Mouse (Mus musculus) liver, embryonic 16.5 days (tissue): ENCODE data around the gene Casp9. TPM values are rescaled to one million over a fixed set of nuclear protein-coding genes. Genes with fewer than 3 reads are reported as not detected.
A peak's percentile ranks its signal among the peaks of the same experiment; 100 is the strongest.
"Not testable (repeated sequence)": the region's sequence is repeated elsewhere in the genome, so short reads cannot be mapped to it uniquely, and the experiment has no call there.

Experiments
- ATAC-seq: fragments of 200-750 bp; cut with Nextera tagmentation; 2 replicates; pipeline ENCODE4 v1.8.0; 2017; ENCODE audit warnings: low read depth, mild to moderate bottlenecking, moderate number of reproducible peaks, moderate library complexity
- H3K27ac ChIP-seq: fragments of 300-500 bp; sonication (generic); 2 replicates; pipeline ENCODE4 v1.5.1; 2014; ENCODE audit warnings: mild to moderate bottlenecking, low read length
- H3K27me3 ChIP-seq: fragments of 300-500 bp; sonication (generic); 2 replicates; pipeline ENCODE4 v1.6.1; 2014; ENCODE audit warnings: low read depth, low read length, mixed read lengths; ENCODE audit not compliant: control insufficient read depth, insufficient read depth
- H3K36me3 ChIP-seq: fragments of 300-500 bp; sonication (generic); 2 replicates; pipeline ENCODE4 v1.6.1; 2014; ENCODE audit warnings: mild to moderate bottlenecking; ENCODE audit not compliant: control insufficient read depth, insufficient read depth
- H3K4me1 ChIP-seq: fragments of 300-500 bp; sonication (generic); 2 replicates; pipeline ENCODE4 v1.6.1; 2014; ENCODE audit warnings: low read depth, low read length, mixed read lengths; ENCODE audit not compliant: control insufficient read depth
- H3K4me2 ChIP-seq: fragments of 300-500 bp; sonication (generic); 2 replicates; pipeline ENCODE4 v1.6.1; 2014; ENCODE audit warnings: low read depth, low read length, mixed read lengths
- H3K4me3 ChIP-seq: fragments of 300-500 bp; sonication (generic); 2 replicates; pipeline ENCODE4 v1.5.1; 2014; ENCODE audit warnings: low read depth, mild to moderate bottlenecking, low read length
- H3K9ac ChIP-seq: fragments of 300-500 bp; sonication (generic); 2 replicates; pipeline ENCODE4 v1.6.1; 2014; ENCODE audit warnings: low read depth, low read length
- H3K9me3 ChIP-seq: fragments of 300-500 bp; sonication (generic); replicated peaks from 2 replicates; pipeline ENCODE4 v1.6.1; 2016; ENCODE audit warnings: low read length; ENCODE audit not compliant: control insufficient read depth
- WGBS: fragments of 180-500 bp; shearing (Covaris S2); extraction: QIAGEN DNeasy Blood & Tissue Kit; methylation state at CpG from one replicate; pipeline ENCODE4 v1.1.7; 2014; ENCODE audit not compliant: insufficient replicate concordance; 5-methylcytosine and 5-hydroxymethylcytosine counted together
- polyA plus RNA-seq: library from polyadenylated mRNA; unstranded; fragments of >200 nt; fragmentation: Nextera tagmentation; extraction: Ambion mirVana; gene quantifications from 2 replicates; pipeline ENCODE4 v1.2.1, GENCODE M21; 2015

Gene Casp9
- polyA plus RNA-seq, 1 experiment from 2014 or later, result 9.5 TPM

DNA sequence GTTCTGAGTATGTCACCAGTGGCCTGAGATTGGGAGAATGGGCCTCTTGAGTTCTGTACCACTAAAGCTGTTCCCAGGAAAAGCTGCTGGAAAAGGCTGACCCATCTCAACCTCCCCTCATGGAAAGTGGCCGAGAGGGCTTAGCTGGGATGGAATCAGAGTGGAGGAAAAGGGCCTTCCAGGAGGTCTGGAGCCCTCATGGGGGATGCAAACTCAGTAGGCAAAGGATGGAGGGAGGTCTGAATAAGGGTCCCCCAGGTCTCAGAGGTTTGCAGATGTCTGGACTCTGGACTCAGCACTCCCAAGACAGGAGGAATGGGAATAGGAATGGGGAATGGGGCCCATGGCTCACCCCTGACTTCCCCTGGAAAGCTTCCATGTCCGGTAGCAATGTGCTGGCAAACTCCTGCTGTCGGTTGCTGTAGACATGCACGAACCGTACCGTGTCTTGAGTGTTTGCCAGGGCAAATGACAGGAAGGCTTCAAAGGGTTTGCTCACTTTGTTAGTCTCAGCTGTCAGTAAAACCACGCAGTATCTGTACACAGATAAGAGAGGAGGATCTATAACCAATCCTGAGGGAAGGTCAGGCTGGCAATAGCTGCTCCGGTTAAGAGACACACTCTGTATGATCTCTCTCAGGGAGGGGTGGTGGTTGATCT is 23.8 kb upstream of the Casp9 start:
- no peaks in the 10 kb centered on the region for H3K27me3 ChIP-seq
- H3K4me1 ChIP-seq, result peaks cover 63% of the 10 kb centered on the region
- H3K4me3 ChIP-seq, result no peak overlapping the region
- peaks cover 30% of the 10 kb centered on the region for H3K36me3 ChIP-seq
- no peak for ATAC-seq
- 48% methylated on average over 8 of the region's 8 CpGs for WGBS
- peak overlapping the region; percentile 16 for H3K27ac ChIP-seq
- peak overlapping the region; percentile 20; the same call in 1 of the 2 replicates for H3K9ac ChIP-seq
- H3K9me3 ChIP-seq, result no peaks in the 10 kb centered on the region
- no peak overlapping the region for H3K4me2 ChIP-seq

DNA sequence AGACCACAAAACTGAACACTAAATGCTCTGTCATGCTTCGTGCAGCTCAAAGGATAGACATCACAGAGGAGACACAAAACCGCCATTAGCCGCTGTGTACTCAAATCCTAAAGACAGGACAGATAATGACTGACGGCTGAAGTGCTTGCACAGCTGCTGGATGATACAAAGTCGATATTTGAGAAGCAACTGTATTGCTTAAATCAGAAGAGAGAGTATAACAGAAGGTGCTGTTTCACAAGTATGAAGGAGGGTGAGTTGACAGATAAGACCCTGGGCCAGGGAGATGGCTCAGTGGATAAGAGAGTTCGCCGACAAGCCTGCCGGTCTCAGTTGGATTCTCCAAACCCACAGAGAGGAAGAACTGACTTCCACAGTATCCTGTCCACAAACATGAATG is 21.6 kb upstream of the Casp9 start:
- peaks cover 52% of the 10 kb centered on the region for H3K4me1 ChIP-seq
- H3K27ac ChIP-seq, result peak overlapping the region; percentile 70
- peaks cover 38% of the 10 kb centered on the region for H3K36me3 ChIP-seq
- no peak overlapping the region for H3K9ac ChIP-seq
- WGBS, result 22% methylated on average over 8 of the region's 8 CpGs
- no peak for ATAC-seq
- H3K4me3 ChIP-seq, result no peak overlapping the region
- no peaks in the 10 kb centered on the region for H3K9me3 ChIP-seq
- H3K4me2 ChIP-seq, result no peak overlapping the region
- no peaks in the 10 kb centered on the region for H3K27me3 ChIP-seq

DNA sequence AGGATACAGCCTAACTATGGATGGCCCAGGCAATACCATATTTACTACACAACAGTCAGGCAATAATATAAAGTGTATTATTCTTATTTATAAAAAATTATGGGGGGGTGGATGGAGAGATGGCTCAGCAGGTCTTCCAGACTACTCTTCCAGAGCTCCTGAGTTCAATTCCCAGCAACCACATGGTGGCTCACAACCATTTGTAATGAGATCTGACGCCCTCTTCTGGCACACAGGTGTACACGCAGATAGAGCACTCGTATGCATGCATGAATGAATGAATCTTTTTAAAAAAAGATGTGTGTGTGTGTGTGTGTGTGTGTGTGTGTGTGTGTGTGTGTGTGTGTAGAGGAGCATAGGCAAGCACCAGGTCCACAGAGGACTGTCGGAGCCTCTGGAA is 20.4 kb upstream of the Casp9 start:
- H3K36me3 ChIP-seq, result peaks cover 36% of the 10 kb centered on the region
- H3K27ac ChIP-seq, H3K9me3 ChIP-seq, ATAC-seq, H3K4me3 ChIP-seq, H3K9ac ChIP-seq, H3K27me3 ChIP-seq, H3K4me2 ChIP-seq: not testable (repeated sequence)
- peaks cover 40% of the 10 kb centered on the region for H3K4me1 ChIP-seq
- WGBS, result 85% methylated on average over 4 of the region's 4 CpGs

DNA sequence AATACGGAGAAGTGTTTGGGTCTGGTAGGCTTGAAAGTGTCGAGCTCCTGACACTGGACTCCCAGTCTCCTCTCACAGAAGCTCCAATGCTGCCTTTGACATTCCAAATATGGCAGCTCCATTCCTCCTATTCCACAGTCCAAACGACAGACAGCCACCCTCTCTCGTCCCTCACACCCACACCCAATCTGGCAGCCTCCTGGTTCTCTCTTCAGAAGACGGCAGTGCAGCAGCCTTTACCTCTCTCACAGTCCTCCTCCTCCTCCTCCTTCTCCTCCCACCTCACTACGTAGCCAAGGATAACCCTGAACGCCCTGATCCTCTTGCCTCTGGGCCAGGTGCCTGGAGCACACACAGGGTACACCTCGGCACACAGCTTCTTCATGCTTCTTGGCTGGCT is 13.6 kb upstream of the Casp9 start:
- H3K4me2 ChIP-seq, result no peak overlapping the region
- H3K9ac ChIP-seq, result no peak overlapping the region
- no peak overlapping the region for H3K4me3 ChIP-seq
- H3K36me3 ChIP-seq, result peaks cover 28% of the 10 kb centered on the region
- 82% methylated on average over 8 of the region's 8 CpGs for WGBS
- H3K27me3 ChIP-seq, result no peaks in the 10 kb centered on the region
- no peaks in the 10 kb centered on the region for H3K9me3 ChIP-seq
- no peaks in the 10 kb centered on the region for H3K4me1 ChIP-seq
- H3K27ac ChIP-seq, result no peak overlapping the region
- no peak for ATAC-seq

DNA sequence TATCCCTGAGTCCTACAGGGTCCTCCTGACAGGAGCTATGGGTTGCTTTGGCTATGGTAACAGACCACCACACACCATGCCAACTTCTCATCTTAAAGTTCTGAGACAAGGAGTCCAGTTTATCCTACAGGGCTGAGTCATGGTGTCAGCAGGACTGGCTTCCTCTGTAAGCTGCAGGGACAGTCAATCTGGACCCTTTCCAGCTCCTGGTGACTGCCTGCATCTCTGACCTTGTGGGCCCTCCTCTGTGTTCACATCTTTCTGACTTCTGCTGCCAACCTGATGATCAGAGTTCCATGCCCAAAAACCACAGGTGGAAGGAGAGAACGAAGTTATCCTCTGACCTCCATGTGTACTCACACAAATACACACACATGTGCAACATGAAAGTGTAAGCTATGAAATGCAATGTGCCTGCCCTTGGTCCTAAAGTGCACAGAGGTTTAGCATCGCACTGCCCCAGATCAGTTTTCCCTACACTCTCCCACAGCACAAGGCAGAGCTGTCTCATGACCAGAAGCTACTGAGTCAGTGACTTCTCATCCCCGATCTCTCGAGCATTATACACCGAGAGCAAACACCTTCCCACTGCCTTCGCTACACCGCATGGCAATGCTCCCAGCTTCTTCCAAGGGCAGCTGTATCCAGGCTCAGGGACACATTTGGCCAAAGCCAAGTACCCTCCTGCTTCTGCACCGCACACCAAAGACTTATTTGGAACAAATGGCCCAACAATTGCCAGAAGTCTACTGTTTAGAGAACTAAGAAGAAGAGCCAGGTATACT is 12.0 kb upstream of the Casp9 start:
- ATAC-seq, result no peak

DNA sequence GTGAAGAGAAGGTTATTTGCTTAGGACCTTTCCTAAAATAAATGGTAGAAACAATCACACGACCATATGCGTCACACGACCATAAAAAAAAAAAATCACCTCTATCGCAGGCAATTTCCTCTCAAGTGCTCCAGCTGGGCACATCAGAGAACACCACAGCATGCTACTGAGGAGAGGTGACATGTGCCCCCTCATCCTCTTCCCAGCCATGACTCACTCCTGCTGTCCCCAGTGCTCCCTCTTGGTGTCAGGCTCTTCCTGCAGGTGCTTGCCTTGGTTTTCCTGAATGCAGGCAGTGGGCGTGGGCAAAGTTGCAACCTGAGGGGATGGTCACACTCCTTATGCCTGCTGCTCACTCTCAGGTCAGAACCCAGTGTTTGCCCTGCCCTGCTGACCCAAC is 8.6 kb upstream of the Casp9 start:
- Histone ChIP-seq H3K9ac (no peak overlapping the region), H3K4me1 (peaks cover 4% of the 10 kb centered on the region), H3K4me3 (no peak overlapping the region), H3K9me3 (no peaks in the 10 kb centered on the region), H3K36me3 (peaks cover 21% of the 10 kb centered on the region; the same call in 1 of the 2 replicates), H3K27ac (no peak overlapping the region), H3K4me2 (no peak overlapping the region), H3K27me3 (no peaks in the 10 kb centered on the region)
- ATAC-seq, result no peak
- WGBS, result 81% methylated on average over 5 of the region's 5 CpGs

More for the DNA sequence above, 12.0 kb upstream of the Casp9 start:
- Histone ChIP-seq H3K4me2 (no peak overlapping the region), H3K27me3 (no peaks in the 10 kb centered on the region), H3K9ac (no peak overlapping the region), H3K27ac (no peak overlapping the region), H3K36me3 (peaks cover 27% of the 10 kb centered on the region), H3K4me3 (no peak overlapping the region), H3K4me1 (no peaks in the 10 kb centered on the region), H3K9me3 (no peaks in the 10 kb centered on the region)
- WGBS, result 89% methylated on average over 8 of the region's 8 CpGs

DNA sequence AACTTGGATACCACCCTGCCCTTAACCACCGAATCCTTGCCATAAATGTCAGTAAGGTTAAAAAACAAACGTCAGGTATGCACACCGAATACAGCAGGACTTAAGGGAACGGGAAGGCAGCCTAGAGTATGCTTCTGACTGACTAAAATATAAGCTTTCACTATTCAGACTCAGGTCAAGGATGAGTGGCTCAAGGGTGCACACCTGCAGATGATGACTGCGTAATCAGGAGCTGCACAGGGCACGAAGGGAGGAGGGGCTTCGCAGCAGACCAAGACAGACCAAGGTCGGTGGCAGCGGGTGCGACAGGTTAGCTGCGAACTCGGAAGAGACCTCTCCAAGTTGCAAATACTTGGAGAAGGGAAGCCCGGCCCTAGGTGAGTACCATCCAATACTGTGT is 7.3 kb upstream of the Casp9 start:
- Histone ChIP-seq H3K9me3 (no peaks in the 10 kb centered on the region), H3K27me3 (no peaks in the 10 kb centered on the region), H3K9ac (no peak overlapping the region), H3K36me3 (peaks cover 21% of the 10 kb centered on the region; the same call in 1 of the 2 replicates), H3K4me3 (no peak overlapping the region), H3K4me1 (peaks cover 10% of the 10 kb centered on the region), H3K4me2 (no peak overlapping the region), H3K27ac (no peak overlapping the region)
- 84% methylated on average over 13 of the region's 13 CpGs for WGBS
- no peak for ATAC-seq

DNA sequence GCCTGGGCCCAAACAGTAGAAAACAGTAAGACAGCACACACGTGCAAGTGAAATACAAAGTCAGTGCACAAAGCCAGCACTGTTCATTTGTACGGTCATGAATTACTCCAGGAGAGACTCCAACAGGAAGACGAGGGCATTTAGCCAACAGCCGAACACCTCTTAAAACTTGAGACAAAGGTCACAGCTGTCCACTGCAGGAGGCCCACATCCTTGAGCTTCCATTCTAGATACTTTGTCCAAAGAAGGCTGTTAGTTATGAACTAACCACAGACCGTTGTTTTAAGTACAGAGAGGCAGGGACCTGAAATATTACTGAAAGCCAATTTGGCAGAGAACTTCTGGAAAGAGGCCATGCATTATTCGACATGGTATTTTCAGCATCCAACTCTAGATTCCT is 6.4 kb upstream of the Casp9 start:
- ATAC-seq, result no peak
- Histone ChIP-seq H3K4me1 (peaks cover 18% of the 10 kb centered on the region), H3K27me3 (no peaks in the 10 kb centered on the region), H3K4me3 (no peak overlapping the region), H3K9ac (no peak overlapping the region), H3K9me3 (no peaks in the 10 kb centered on the region), H3K27ac (no peak overlapping the region), H3K4me2 (no peak overlapping the region), H3K36me3 (peaks cover 13% of the 10 kb centered on the region; the same call in 1 of the 2 replicates)
- 91% methylated on average over 6 of the region's 6 CpGs for WGBS

DNA sequence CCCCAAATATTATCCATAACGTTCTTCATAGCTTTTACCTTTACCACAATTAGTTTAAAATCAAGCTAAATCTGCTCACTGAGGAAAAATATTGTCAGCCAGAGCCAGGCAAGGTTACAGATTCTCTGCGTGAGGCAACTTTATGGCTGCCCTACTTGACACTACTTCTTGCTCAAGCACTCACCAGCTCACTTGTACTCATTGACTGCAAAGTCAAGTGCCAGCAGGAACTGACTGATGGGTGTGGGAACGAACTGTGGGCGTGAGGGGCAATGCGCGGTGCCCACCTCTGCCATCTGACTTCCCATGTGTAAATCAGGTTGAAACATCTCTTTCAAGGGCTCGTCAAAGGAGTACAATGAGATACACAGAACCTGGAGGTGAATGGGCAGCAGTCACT is 6.0 kb upstream of the Casp9 start:
- WGBS, result 87% methylated on average over 7 of the region's 7 CpGs
- Histone ChIP-seq H3K36me3 (peaks cover 10% of the 10 kb centered on the region; the same call in 1 of the 2 replicates), H3K27me3 (no peaks in the 10 kb centered on the region), H3K4me3 (no peak overlapping the region), H3K4me1 (peaks cover 22% of the 10 kb centered on the region), H3K27ac (no peak overlapping the region), H3K9ac (no peak overlapping the region), H3K9me3 (no peaks in the 10 kb centered on the region), H3K4me2 (no peak overlapping the region)
- no peak for ATAC-seq
